Mouse (Mus musculus): ENCODE results near the gene Zkscan14. TPM values are rescaled to one million over a fixed set of nuclear protein-coding genes. Genes with fewer than 3 reads are reported as not detected.

Gene Zkscan14
- total RNA-seq, 2 experiments from 2014 or later: 9.2 to 10.4 TPM

Other genes starting within 250 kb of the Zkscan14 start
- gene Smurf1, start 236.0 kb downstream of the Zkscan14 start, total RNA-seq (2021): 10 to 100 TPM; 37.2 to 40.8 TPM
- gene Gm4871, start 169.1 kb downstream of the Zkscan14 start, total RNA-seq (2021): not detected
- gene 1700018F24Rik, start 158.9 kb downstream of the Zkscan14 start, total RNA-seq (2021): not detected
- gene Arpc1a, start 118.0 kb downstream of the Zkscan14 start, total RNA-seq (2021): 100 to 1,000 TPM; 202 to 205 TPM
- gene Kpna7, start 117.8 kb downstream of the Zkscan14 start, total RNA-seq (2021): not detected
- gene Arpc1b, start 87.7 kb downstream of the Zkscan14 start, total RNA-seq (2021): 10 to 100 TPM; 31.3 to 35.0 TPM
- gene Pdap1, start 61.6 kb downstream of the Zkscan14 start, total RNA-seq (2021): 10 to 100 TPM; 85.9 to 96.7 TPM
- 10 to 100 TPM; 77.9 to 95.3 TPM for gene Bud31, start 61.5 kb downstream of the Zkscan14 start, total RNA-seq (2021)
- gene Ptcd1, start 34.8 kb downstream of the Zkscan14 start, total RNA-seq (2021): 10 to 100 TPM; 16.4 to 17.7 TPM
- 10 to 100 TPM; 24.0 to 24.2 TPM for gene Cpsf4, start 34.7 kb downstream of the Zkscan14 start, total RNA-seq (2021)
- gene Atp5j2, start 9.8 kb downstream of the Zkscan14 start, total RNA-seq (2021): 100 to 1,000 TPM; 280 to 283 TPM
- 10 to 100 TPM; 11.7 to 12.3 TPM for gene Zkscan5, start 2.7 kb upstream of the Zkscan14 start, total RNA-seq (2021)
- 10 to 100 TPM; 23.9 to 26.1 TPM for gene Zfp655, start 29.8 kb upstream of the Zkscan14 start, total RNA-seq (2021)
- gene Zscan25, start 78.6 kb upstream of the Zkscan14 start, total RNA-seq (2021): 10 to 100 TPM; 17.2 to 18.1 TPM
- gene Cyp3a57, start 143.4 kb upstream of the Zkscan14 start, total RNA-seq (2021): not detected

Measured in left cerebral cortex, postnatal 14 days (tissue).